Mouse (Mus musculus): Measurements from ENCODE around the gene Ap2a1.

The Ap2a1 gene

DNA sequence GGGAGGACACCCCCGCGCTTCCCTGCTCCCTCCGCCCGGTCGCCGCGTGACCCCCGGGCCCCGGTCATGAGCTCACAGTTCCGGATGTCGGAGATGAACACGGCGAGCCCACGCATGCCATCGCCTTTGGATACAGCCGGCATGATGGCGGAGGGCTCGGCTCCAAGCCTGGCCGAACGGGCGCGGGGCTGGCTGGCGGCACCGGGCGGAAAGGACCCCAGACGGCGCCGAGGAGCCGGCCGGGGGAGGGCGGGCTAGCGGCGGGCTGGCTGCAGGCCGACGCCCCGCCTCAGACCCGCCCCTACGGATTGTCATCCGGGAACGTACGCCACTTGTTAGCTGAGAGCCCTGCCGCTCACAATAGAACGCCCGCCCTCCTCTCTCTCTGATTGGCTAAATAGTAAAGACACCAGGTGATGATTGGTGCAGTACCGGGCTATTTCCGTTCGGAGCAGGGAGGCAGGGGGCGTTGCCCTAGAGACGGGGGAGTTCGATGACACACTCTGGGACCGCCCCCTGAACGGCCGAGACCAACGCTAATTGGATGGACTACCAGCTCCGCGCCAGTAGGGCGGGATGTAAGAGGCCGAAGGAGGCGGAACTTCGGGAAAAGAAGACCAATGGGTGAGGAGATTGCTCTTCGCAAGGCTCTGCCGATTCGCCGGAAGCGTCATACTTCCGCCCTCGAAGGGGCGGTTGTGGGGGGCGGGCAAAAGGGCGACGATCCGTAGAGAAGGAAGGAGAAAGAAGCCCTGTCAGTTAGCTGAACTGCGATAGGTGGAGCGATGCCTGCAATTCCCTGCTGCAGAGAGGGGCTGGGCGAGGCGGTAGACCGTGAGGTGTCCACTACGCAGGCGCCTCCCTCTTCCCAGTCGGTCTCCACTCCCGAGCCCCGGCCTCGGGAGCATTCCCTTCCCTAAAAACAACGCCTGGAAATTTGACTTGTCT, at the start of gene Ap2a1:
Gene Ap2a1 (minus strand): TSS at position 293 of the 948 bp plus-strand sequence.
- peak; percentile 100 for DNase-seq (ENCODE audit: inconsistent ontology term)

DNA sequence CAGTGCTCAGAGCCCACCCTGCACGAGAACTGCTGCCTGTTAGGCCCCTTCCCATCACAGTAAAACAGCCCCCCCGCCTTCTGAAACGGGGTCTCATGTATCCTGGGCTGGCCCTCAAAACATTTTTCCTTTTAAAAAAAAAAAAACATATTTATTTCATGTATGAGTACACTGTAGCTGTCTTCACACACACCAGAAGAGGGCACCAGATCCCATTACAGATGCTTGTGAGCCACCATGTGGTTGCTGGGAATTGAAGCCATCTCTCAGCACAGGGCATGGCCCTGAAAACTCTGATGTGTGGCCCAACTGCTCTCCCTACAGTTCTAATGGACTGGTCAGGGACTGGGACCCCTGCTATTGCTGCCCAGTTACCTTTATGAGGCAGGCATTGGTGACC, 49.0 kb upstream of the Ap2a1 start:
- DNase-seq (ENCODE audit: inconsistent ontology term): no peak

DNA sequence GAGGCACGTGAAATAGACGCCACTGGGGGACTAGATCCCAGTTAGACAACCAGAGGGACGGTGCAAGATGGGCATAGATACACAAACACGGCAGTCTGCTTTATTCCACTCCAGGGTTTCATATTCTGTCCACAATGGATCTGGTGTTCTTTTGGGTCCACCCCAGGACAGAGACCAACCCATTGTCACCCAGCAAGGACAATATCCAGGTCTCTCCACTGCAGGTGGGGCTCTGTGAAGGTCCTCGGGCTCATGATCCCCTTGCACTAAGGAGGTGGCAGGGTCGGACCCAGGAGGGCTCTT, 45.8 kb upstream of the Ap2a1 start:
- no peak for DNase-seq (ENCODE audit: inconsistent ontology term)

DNA sequence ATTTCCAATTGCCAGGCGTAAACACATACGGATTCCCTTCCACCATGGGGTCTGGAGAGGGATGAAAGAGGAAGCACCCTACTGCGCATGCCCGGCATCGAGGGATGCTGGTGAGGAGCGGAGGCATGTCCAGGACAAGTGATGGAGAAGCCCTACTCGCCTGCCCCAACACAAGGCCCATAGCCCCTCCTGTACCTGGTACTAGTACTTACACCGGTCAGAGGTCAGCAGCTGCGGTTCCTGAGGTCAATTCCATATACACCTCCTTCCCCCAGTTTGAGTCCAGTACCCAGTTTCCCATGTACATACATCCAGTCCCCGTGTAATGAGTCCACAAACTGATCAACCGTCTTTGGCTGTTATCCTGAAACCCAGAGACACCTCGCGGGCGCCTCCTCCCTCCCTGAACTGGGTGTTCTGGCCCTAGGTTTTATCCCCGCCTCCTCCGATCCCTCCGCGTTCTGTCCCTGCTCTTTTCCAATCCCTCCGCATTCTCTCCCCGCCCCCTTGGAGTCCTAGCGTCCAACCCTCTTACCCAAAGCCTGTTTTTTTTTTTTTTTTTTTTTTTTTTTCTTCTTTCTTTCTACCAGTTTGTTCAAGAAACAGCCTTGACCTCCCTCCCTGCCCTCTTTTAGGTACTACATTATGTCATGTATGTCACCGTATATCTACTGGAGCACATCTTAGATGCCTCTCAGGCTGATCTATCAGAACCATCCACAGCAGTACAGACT, 45.3 kb upstream of the Ap2a1 start, which contains the start of gene Cpt1c:
Gene Cpt1c (minus strand): TSS at position 469 of the 734 bp plus-strand sequence.
- peak; percentile 97 for DNase-seq (ENCODE audit: inconsistent ontology term)

DNA sequence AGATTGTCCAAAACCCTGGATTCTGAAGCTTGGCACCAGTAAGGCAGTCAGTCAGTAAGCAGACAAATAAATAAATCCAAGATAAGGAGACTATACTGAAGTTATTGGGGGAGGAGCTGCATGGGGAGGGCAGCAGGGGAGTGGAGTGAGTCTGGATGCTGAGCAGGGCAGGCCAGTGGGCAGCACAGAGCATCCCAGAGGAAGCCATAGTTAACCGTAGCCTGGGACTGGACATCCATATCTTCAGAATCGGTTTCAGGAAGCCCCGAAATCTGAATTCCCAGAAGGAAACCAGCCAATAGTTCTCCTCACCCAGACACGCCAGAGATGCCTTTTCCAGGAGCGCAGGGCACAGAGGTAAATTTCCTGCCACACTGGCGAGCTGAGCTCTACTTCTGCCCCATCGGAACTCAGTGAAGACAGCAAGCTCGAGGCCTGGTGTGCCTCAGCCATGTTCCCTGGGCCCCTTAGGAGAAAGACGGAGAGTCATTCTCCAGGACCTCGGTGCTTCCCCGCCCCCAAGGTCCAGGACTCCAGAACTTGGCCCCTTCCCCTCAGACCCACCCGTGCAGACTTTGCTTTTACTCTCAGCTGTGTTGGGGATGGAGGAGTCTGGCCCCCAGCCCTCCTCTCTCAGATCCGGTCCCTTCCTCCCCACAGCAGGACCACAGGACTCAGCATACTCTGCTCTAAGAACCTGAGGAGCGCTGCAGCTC, 44.3 kb upstream of the Ap2a1 start:
- no peak for DNase-seq (ENCODE audit: inconsistent ontology term)

DNA sequence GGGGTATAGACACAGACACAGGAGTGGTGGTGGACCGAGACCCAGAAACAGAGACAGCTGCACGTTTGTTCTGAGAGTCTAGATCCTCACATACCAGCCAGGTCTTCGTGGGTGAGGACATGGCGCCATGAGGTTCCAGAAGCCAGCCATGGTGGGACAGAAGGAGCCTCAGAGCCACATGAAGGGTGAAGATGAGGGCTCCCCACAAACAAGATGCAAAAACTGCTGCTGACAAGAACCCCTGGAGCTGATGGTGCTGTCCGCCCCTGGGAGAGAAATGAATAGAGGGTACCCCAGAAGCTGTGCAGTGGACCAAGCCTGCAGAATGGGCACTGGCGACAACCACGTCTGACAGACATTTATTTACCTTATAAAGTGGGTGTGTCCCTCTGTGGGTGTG, 41.8 kb upstream of the Ap2a1 start:
- DNase-seq (ENCODE audit: inconsistent ontology term): no peak

DNA sequence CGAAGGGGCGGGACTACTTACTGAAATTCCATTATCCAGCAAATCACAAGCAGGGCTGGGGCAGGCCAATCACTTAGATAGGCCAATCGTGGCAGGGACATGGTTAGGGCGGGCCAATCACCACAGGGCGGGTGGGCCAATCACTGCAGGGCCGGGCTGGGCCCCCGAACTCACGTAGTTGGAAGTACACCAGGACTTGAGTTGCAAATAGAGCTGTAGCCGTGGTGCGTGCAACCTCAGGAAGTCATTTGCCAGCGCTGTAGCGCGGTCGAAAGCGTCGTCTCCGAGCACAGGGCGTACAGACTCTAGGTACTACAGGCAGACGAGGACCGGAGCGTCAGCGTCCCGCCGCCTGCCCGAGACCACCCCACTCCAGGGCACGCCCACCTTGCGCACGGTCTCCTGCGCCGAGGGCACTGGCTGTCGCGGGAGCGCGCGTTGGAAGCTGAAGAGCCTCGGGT, 41.0 kb upstream of the Ap2a1 start:
- peak; percentile 90 for DNase-seq (ENCODE audit: inconsistent ontology term)

DNA sequence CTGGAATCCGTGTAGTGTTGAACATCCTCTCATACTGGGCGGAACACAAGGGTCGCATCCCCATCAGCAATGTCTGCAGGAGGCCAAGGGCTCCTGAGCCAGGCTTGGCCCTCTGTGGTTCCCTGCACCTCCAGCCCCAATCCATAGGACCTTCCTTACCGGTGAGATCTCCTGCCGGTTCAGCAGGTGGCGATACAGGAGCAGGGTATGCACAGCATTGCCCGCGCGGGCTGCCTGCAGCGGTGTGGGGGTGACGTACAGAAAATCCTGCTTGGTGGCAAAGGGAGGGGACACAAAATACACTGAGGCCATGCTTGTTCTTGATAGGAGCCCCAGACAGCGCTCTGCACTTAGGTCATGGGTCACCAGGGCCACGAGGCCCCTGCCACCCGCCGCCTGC, 37.3 kb upstream of the Ap2a1 start:
- DNase-seq (ENCODE audit: inconsistent ontology term): no peak

DNA sequence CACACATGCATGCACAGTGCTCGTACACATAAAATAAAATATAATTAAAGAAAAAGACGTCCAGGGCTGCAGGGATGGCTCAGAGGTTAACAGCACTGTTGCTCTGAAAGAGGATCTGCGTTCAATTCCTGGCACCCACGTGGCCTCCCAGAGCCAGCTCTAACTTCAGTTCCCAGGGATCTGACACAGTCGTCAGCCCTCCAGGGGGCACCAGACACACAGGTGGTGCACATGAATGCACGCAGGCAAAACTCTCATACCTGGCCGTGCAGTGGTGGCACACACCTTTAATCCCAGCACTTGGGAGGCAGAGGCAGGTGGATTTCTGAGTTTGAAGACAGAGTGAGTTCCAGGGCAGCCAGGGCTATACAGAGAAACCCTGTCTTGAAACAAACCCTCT, 36.7 kb upstream of the Ap2a1 start:
- no peak for DNase-seq (ENCODE audit: inconsistent ontology term)

DNA sequence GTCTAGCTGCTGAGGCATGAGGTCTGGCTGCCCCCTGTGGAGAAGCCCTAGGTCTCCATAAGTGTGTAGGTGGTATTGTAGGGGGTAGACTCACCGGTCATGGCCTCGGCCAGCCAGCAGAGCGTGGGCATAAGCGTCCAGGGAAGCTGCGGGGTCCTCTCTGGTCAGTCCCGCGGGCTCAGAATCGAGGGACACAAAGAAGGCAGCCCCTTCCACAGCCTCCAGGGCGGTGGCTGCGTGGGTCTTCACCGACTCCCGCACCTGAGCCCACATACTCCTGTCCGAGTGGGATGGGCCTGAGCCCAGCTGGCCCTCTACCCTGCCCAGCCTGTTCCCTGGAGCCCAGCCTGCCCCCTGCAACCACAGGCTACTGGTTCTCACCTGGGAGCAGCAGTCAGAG, 35.7 kb upstream of the Ap2a1 start:
- no peak for DNase-seq (ENCODE audit: inconsistent ontology term)

DNA sequence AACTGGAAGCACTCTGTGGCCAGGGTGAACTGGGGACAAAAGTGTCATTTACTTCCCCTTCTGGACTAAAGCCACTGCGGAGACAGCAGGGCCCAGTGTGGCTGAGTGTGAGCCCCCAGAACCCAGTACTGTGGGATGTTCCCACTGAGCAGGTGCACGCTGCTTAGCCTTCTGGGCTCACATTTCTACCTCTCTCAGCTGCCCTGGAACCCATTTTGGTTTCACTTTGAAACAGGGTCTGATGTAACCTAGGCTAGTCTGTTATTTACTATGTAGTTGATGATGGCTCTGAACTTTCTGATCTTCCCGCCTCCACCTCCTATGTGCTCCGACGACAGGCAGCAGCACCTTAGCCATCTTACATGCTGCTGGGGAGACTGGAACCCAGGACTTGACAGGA, 33.5 kb upstream of the Ap2a1 start:
- DNase-seq (ENCODE audit: inconsistent ontology term): no peak

DNA sequence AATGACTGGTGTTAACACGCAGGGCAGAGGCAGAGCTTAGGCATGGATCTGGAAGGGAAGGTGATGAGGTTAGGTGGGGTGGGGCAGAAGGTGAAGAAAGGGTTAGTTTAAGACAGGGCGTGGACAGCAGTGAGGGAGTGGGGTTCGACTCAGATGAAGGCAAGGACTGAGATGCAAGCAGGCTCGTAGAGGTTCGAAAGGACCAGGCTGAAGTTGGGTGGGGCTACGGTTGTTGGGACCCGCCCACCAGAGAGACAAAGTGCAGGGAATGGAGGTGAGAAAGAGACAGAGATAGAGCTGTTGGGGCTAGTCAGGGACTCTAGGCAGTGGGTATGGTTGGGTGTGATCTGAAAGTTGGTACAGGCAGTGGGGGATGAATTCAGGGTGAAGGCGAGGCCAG, 33.0 kb upstream of the Ap2a1 start:
- DNase-seq (ENCODE audit: inconsistent ontology term): no peak

DNA sequence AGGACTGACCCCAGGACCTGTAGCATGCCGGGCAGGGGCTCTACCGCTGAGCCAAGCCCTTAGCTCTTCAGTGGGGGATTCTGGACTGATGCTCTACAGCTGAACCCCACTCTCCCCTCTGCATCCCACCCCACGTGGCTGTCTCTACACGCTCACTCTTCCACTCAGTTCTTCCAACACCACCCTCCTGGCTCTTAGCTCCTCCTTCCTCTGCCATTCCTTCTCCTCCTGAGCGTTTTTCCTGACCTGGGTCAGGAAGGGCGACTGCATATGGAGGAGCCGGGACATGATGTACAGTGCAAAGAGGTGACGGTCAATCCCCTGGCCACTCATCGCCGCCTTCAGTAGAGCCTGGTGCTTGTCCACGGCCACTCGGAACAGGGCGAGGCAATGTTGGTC, 31.2 kb upstream of the Ap2a1 start:
- no peak for DNase-seq (ENCODE audit: inconsistent ontology term)

DNA sequence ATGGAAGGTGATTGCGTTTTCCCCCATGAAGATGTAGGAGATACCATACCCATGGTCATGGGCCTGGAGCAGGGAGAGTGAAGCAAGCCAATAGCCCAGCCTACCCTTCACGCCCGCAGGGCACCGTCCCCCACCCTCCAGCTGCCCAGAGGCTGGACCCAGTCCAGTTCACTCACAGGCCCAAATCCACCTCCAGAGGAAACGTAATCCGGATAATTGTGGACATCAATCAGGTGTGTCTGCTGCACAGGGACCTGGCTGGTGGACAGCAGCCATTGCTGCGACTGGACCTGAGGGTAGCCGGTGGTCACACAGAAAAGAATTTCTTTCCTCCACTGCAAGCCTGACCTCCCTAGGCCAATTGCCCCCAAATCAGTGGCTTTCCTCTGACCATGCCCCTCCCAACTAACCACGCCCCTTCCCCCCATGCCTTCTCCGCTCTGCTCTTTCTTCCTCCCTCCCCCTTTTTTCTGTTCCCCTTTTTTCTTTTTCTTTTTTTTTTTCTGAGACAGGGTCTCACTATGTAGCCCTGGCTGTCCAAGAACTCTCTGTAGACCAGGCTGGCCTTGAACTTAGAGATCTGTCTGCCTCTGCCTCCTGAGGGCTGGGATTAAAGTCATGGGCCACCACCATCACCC, 30.7 kb upstream of the Ap2a1 start:
- DNase-seq (ENCODE audit: inconsistent ontology term): no peak

DNA sequence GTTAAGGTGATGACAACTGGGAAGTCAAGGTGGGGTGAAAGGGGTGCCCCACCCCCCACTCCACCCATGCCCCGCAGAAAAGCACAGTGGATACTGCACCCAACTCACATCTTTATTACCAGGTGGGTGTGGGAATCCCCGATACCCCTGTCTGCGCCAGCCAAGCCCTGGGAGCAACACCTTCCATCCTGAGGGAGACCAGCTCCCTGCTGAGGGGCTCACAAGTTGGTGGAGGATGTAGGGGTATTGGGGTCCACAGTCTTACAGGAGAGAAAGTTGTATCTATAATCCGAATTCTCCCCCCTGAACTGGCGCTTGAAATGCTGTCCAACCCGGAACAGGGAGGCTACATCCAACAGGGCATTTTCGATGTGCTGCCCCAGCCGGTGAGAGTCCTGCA, 30.0 kb upstream of the Ap2a1 start:
- DNase-seq (ENCODE audit: inconsistent ontology term): no peak

DNA sequence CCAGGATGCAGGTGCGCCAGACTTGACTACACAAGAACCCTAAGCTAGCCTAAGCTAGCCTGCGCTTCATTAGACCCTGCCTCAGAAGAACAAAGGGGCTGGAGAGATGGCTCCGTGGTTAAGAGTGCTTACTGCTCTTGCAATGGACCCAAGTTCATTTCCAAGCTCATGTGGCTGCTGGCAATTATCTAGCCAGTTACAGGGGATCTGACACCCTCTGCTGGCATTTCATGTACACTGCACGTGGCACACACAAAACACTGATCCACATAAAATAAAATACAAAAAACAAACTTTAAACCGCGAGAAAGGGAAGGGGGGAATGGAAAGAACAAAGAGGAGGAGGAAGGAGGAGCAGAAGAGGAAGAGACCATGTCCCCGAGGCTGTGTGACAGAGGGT, 28.9 kb upstream of the Ap2a1 start:
- no peak for DNase-seq (ENCODE audit: inconsistent ontology term)

DNA sequence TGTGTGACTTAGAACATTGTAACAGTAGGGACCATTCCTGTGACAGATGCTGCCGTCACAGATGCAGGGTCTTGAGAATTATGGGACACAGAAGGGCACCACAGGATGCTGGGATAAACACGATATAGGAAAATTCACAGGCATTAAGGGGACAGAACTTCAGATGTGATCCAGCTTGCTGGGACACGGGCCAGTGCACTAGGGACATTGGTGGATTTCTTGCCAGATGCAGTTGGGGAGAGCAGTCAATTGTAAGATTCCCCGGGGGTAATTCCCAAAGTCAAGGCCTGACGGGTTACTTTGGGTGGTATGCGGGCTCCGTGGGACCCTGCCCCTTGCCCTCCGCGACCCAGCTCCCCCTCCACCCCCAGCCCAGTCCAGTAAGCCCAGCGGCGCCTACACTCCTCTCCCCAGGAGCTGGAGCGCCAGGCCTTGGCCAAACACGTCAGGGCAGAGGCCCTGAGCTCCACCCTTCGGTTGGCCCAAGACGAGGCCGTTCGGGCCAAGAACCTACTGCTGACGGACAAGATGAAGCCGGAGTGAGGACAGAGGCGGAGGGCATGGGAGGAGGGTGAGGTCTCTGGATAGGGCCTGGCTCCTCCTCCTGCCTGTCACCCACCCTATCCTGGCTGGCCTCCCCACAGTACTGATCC, 28.0 kb upstream of the Ap2a1 start:
- no peak for DNase-seq (ENCODE audit: inconsistent ontology term)

DNA sequence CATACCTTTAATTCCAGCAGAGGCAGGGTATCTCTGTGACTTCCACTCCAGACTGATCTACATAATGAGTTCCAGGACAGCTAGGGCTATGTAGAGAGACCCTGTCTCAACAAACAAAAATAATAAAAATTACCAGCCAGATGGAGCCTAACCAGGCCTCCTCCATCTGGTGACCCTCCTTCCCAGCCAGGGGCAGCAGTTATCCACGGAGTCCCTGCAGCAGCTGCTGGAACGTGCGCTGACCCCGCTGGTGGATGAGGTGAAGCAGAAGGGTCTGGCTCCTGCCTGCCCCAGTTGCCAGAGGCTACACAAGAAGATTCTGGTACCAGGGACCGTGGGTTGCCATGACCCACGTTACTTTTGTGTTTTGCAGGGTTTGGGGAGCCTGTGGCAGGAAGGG, 27.0 kb upstream of the Ap2a1 start:
- DNase-seq (ENCODE audit: inconsistent ontology term): no peak

DNA sequence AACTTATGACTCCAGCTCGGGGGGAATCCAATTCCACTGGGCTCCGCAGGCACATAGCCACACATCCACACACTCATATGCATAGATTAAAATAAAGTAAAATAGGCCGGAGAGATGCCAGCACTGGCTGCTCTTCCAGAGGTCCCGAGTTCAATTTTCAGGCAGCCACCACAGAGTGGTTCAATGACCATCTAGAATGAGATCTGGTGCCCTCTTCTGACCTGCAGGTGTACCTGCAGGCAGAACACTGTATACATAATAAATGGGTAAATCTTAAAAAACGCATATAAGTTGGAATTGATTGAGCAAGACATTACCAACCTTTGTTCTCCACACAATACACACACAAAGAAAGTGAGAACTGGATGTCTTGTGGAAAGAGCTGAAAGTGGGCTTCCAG, 26.3 kb upstream of the Ap2a1 start:
- no peak for DNase-seq (ENCODE audit: inconsistent ontology term)

DNA sequence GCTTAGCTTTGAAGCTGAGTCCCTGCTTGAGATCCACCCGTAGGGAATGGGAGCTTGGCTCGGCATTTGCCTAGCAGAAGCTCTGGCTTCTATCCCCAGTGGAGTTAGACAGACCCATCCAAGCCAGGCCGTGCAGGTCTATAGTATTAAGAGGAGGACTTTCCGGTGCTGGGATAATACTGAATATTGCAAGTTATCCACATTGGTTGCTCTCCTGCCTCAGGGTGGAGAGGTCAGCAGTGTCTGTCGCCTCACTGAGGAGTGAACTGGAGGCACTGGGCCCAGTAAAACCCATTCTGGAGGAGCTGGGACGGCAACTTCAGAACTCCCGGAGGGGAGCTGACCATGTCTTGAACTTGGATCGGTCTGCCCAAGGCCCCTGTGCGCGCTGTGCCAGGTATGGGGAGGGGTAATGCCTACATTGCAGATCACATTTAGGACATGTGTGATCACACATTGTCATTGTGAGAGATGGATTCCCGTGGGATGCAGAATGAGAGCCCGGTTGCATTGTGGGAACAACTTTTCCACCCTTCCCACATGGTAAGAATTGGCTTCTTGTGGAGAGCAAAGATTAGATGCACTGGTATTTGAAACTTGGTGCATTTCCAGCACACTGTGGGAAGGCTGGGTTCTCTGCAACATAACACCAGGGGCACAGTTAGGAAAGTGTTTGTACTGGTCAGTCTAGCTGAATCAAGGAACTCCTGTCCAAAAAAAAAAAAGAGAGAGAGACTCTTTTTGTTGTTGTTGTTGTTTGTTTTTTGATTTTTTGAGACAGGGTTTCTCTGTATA, 25.0 kb upstream of the Ap2a1 start:
- peak; percentile 59 for DNase-seq (ENCODE audit: inconsistent ontology term)

DNA sequence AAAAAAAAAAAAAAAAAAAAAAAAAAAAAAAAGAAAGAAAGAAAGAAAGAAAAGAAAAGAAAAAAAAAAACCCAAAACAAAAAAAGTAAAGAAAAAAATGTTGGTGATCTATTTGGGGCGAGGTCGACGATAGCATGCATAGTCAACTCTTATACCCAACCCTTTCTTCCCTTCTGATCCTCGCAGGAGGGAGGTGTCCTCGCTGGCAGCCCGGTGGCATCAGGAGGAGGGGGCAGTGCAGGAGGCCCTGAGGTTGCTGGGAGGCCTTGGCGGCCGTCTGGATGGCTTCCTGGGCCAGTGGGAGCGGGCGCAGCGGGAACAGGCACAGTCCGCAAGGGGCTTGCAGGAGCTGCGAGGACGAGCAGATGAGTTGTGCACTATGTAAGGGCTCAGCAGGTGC, 24.3 kb upstream of the Ap2a1 start:
- no peak for DNase-seq (ENCODE audit: inconsistent ontology term)

Data from Muller cell, postnatal 12 days (primary cell).